Mouse (Mus musculus): Measurements from ENCODE around the gene Mapk14. TPM values are rescaled to one million over a fixed set of nuclear protein-coding genes. Genes with fewer than 3 reads are reported as not detected.
"Not testable (repeated sequence)": the region's sequence is repeated elsewhere in the genome, so short reads cannot be mapped to it uniquely, and the experiment has no call there.

The Mapk14 gene
- polyA plus RNA-seq, 1 experiment from 2014 or later = 30.0 TPM

DNA sequence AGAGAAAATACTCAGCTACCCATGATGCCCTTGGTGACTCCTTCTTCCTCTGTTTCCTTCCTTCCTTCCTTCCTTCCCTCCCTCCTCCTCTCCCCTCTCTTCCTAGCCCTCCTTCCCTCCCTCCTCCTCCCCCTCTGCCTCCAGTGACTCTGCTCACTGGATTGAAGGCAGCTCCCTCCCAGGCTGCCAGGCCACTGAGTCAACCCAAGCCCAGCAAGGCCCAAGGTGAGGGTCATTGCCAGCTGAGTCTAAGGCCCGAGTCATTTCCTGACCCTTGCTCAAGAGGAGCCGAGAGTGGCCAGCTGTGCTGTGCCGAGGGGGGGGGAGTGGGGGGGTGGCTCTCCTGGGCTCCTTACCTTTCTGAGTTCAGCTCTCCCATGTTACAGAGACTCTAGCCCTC lies 75.1 kb downstream of the Mapk14 start:
- ATAC-seq (ENCODE audit: low read depth) = no peak
- Histone ChIP-seq H3K4me1 (ENCODE audit: control insufficient read depth, insufficient read depth, low read length) (peaks cover 6% of the 10 kb centered on the region), H3K4me2 (ENCODE audit: low read depth, low read length) (no peak overlapping the region), H3K9ac (replicated peaks; ENCODE audit: low read depth, low read length) (no peak overlapping the region), H3K36me3 (ENCODE audit: control insufficient read depth, insufficient read depth, low read length) (no peaks in the 10 kb centered on the region), H3K9me3 (ENCODE audit: control insufficient read depth, low read length) (no peaks in the 10 kb centered on the region), H3K4me3 (ENCODE audit: low read depth, low read length) (no peak overlapping the region), H3K27ac (ENCODE audit: low read depth, low read length) (no peak overlapping the region), H3K27me3 (ENCODE audit: control insufficient read depth, insufficient read depth, low read length) (peaks cover 15% of the 10 kb centered on the region)
- 51% methylated on average over 3 of the region's 3 CpGs for WGBS

DNA sequence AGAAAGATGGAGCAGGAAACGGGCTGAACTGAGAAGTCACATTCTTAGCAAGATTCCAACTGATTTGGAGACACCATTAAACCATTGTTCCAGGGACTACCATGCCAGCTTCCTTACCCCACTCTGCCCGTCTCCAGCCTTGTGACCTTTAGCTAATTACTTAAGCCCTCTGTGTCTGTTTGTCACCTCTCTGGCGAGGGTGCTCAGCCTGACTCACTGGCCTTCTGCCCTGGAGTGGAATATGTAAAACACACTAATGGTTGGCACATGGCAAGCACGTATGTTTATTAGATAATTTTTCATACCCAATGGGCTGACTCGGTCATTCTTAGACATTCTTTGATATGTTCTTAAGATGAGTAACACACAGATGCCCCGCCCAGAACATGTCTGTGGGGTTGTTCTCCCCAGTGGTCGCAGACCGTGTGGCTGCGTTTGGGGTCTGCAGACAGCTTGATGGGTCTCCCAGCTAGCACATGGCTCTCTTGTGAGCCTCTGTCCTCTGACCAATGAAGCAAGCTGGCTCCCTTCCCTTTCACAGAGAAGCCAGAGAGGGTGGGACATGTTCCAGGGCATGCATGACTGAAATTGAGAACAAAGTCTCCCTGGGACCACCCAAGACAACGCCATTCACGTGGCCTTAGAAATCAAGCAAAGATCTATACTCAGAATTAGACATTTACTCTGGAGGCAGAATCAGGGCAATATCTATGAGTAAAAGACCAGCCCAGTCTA lies 75.8 kb downstream of the Mapk14 start:
- H3K36me3 ChIP-seq (ENCODE audit: control insufficient read depth, insufficient read depth, low read length) = no peaks in the 10 kb centered on the region
- H3K9ac ChIP-seq (replicated peaks; ENCODE audit: low read depth, low read length) = no peak overlapping the region
- no peak for ATAC-seq (ENCODE audit: low read depth)
- no peak overlapping the region for H3K4me2 ChIP-seq (ENCODE audit: low read depth, low read length)
- H3K27ac ChIP-seq (ENCODE audit: low read depth, low read length) = no peak overlapping the region
- peaks cover 15% of the 10 kb centered on the region for H3K27me3 ChIP-seq (ENCODE audit: control insufficient read depth, insufficient read depth, low read length)
- H3K4me3 ChIP-seq (ENCODE audit: low read depth, low read length) = no peak overlapping the region
- WGBS = 82% methylated on average over 11 of the region's 11 CpGs
- peaks cover 6% of the 10 kb centered on the region for H3K4me1 ChIP-seq (ENCODE audit: control insufficient read depth, insufficient read depth, low read length)
- H3K9me3 ChIP-seq (ENCODE audit: control insufficient read depth, low read length) = no peaks in the 10 kb centered on the region

DNA sequence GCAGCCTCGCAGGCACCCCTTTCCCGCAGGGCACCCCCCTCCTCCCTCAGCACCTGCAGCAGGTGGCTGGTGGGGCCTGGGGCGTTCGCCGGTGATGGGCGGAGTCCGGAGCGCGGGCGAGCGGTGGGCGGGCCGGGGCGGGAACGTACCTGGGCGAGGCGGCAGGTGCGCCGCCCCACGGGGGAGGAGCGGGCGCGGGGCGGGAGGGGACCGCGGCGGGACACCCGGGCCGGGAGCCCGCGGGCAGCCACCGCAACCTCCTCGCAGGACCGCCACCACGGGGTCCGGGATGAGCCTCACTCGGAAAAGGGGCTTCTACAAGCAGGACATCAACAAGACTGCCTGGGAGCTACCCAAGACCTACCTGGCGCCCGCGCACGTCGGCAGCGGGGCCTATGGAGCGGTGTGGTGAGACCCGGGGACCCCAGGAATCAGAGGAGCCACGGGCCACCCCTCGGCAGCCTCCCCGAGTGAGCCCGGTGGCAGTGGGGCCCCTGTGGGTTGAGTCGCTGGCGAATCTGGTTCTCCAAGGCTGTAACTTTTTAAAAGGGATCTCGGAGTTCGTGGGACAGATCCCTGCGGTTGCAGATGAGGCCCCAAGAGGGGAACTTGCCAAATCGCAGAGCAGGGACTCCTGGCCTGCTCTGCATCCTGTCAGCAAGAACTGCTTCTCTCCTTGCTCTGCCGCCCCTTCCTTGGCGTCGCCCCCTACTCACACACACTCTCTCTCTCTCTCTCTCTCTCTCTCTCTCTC lies 78.2 kb downstream of the Mapk14 start, which contains the start of gene Mapk13:
Gene Mapk13, plus strand, starts transcription at position 177 of the 754 bp plus-strand sequence.
- Histone ChIP-seq H3K9ac (replicated peaks; ENCODE audit: low read depth, low read length) (0 out of 2 replicates have a peak within 1 kb of the TSS, but pooled peaks have one; percentile 16), H3K27ac (ENCODE audit: low read depth, low read length) (no peak within 1 kb of the TSS), H3K4me1 (ENCODE audit: control insufficient read depth, insufficient read depth, low read length) (peaks cover 6% of the 10 kb centered on the region), H3K27me3 (ENCODE audit: control insufficient read depth, insufficient read depth, low read length) (peaks cover 15% of the 10 kb centered on the region), H3K4me3 (ENCODE audit: low read depth, low read length) (peak within 1 kb of the TSS; percentile 26), H3K36me3 (ENCODE audit: control insufficient read depth, insufficient read depth, low read length) (no peaks in the 10 kb centered on the region), H3K9me3 (ENCODE audit: control insufficient read depth, low read length) (no peaks in the 10 kb centered on the region), H3K4me2 (ENCODE audit: low read depth, low read length) (peak within 1 kb of the TSS; percentile 50)
- ATAC-seq (ENCODE audit: low read depth) = no peak
- WGBS = 2% methylated on average over 43 of the region's 58 CpGs

DNA sequence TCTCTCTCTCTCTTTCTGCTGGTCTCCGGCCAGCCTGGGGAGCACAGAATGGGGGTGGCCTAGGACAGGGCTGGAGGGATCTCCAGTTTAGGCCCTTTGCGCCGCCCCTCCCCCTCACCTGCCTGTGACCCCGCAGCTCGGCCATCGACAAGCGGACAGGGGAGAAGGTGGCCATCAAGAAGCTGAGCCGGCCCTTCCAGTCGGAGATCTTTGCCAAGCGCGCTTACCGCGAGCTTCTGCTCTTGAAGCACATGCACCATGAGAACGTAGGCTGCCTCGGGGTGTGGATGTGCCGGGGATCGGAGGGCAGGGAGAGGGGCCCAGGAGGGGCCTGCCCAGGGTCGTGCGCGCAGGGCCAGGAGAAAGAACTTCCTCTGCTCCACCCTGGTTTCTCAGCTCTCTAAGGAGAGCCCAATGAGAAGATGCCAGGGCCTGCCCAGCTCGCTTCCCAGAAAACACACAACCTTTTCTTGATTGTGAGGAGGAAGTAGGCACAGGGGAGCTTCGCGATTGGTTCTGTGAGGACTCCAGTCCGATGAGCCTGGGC lies 78.8 kb downstream of the Mapk14 start:
- peak overlapping the region; percentile 50 for H3K4me2 ChIP-seq (ENCODE audit: low read depth, low read length)
- H3K27me3 ChIP-seq (ENCODE audit: control insufficient read depth, insufficient read depth, low read length) = peaks cover 15% of the 10 kb centered on the region
- whole genome bisulfite sequencing = 5% methylated on average over 23 of the region's 24 CpGs
- H3K36me3 ChIP-seq (ENCODE audit: control insufficient read depth, insufficient read depth, low read length) = no peaks in the 10 kb centered on the region
- H3K9ac ChIP-seq (replicated peaks; ENCODE audit: low read depth, low read length) = 0 out of 2 replicates have a peak overlapping the region, but pooled peaks have one; percentile 16
- peaks cover 6% of the 10 kb centered on the region for H3K4me1 ChIP-seq (ENCODE audit: control insufficient read depth, insufficient read depth, low read length)
- H3K27ac ChIP-seq (ENCODE audit: low read depth, low read length) = no peak overlapping the region
- H3K4me3 ChIP-seq (ENCODE audit: low read depth, low read length) = peak overlapping the region; percentile 26
- no peak for ATAC-seq (ENCODE audit: low read depth)
- no peaks in the 10 kb centered on the region for H3K9me3 ChIP-seq (ENCODE audit: control insufficient read depth, low read length)

DNA sequence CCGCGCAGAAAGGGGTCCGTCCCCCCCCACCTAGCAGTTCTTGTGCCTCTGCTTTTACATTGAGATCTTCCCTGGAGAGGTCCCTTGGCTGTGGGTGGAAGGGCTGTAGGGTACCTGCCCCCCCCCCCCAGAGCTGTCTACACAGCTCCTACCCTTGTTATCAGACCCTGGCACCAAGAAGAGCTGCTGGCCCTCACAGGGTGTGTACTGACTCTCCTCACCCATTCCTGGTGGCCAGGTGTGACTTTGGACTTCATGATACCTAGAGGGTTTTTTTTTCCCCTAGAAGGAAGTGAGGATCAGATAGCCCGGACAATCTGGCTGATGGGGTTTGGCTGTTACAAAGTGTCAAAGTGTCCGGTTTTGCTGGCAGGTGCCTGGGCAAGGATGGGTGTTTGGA lies 80.2 kb downstream of the Mapk14 start:
- Histone ChIP-seq H3K27me3 (ENCODE audit: control insufficient read depth, insufficient read depth, low read length) (peaks cover 15% of the 10 kb centered on the region), H3K36me3 (ENCODE audit: control insufficient read depth, insufficient read depth, low read length) (no peaks in the 10 kb centered on the region), H3K4me3 (ENCODE audit: low read depth, low read length) (no peak overlapping the region), H3K9me3 (ENCODE audit: control insufficient read depth, low read length) (no peaks in the 10 kb centered on the region), H3K27ac (ENCODE audit: low read depth, low read length) (no peak overlapping the region), H3K4me2 (ENCODE audit: low read depth, low read length) (no peak overlapping the region), H3K9ac (replicated peaks; ENCODE audit: low read depth, low read length) (no peak overlapping the region), H3K4me1 (ENCODE audit: control insufficient read depth, insufficient read depth, low read length) (peaks cover 6% of the 10 kb centered on the region)
- WGBS = 95% methylated on average over 5 of the region's 5 CpGs
- ATAC-seq (ENCODE audit: low read depth) = no peak

DNA sequence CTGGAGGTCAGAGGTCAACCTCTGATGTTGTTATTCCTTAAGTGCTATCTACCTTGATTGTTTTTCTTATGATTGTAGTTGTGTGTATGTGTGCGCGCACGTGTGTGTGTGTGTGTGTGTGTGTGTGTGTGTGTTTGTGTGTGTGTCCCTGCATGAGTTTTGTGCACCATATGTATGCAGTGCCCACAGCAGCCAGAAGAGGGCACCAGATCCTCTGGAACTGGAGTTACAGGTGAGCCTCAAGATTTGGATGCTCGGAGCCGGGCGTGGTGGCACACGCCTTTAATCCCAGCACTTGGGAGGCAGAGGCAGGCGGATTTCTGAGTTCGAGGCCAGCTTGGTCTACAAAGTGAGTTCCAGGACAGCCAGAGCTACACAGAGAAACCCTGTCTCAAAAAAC lies 83.2 kb downstream of the Mapk14 start:
- H3K27me3 ChIP-seq (ENCODE audit: control insufficient read depth, insufficient read depth, low read length); H3K36me3 ChIP-seq (ENCODE audit: control insufficient read depth, insufficient read depth, low read length); H3K4me2 ChIP-seq (ENCODE audit: low read depth, low read length); ATAC-seq (ENCODE audit: low read depth); H3K4me3 ChIP-seq (ENCODE audit: low read depth, low read length); H3K9ac ChIP-seq (replicated peaks; ENCODE audit: low read depth, low read length); H3K27ac ChIP-seq (ENCODE audit: low read depth, low read length); H3K9me3 ChIP-seq (ENCODE audit: control insufficient read depth, low read length); H3K4me1 ChIP-seq (ENCODE audit: control insufficient read depth, insufficient read depth, low read length): not testable (repeated sequence)
- WGBS = 95% methylated on average over 8 of the region's 9 CpGs

DNA sequence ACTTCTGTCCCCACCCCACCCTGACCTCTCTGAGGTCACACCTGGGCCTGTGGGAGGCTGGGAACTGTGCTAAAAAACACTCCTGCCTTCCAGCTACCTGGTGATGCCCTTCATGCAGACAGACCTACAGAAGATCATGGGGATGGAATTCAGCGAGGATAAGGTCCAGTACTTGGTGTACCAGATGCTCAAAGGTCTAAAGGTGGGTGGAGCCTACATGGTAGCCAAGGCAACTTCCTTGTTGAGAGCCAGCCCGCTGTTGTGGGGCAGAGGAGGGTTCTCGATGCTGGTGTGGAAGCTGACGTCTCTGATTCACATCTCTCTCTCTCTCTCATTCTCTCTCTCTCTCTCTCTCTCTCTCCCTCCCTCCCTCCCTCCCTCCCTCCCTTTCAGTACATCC lies 84.0 kb downstream of the Mapk14 start:
- H3K4me1 ChIP-seq (ENCODE audit: control insufficient read depth, insufficient read depth, low read length) = no peaks in the 10 kb centered on the region
- H3K9ac ChIP-seq (replicated peaks; ENCODE audit: low read depth, low read length) = no peak overlapping the region
- H3K4me2 ChIP-seq (ENCODE audit: low read depth, low read length) = no peak overlapping the region
- 85% methylated on average over 4 of the region's 4 CpGs for WGBS
- no peak for ATAC-seq (ENCODE audit: low read depth)
- no peaks in the 10 kb centered on the region for H3K9me3 ChIP-seq (ENCODE audit: control insufficient read depth, low read length)
- H3K27me3 ChIP-seq (ENCODE audit: control insufficient read depth, insufficient read depth, low read length) = peaks cover 3% of the 10 kb centered on the region; the same call in 1 of the 2 replicates
- no peaks in the 10 kb centered on the region for H3K36me3 ChIP-seq (ENCODE audit: control insufficient read depth, insufficient read depth, low read length)
- no peak overlapping the region for H3K4me3 ChIP-seq (ENCODE audit: low read depth, low read length)
- H3K27ac ChIP-seq (ENCODE audit: low read depth, low read length) = no peak overlapping the region

DNA sequence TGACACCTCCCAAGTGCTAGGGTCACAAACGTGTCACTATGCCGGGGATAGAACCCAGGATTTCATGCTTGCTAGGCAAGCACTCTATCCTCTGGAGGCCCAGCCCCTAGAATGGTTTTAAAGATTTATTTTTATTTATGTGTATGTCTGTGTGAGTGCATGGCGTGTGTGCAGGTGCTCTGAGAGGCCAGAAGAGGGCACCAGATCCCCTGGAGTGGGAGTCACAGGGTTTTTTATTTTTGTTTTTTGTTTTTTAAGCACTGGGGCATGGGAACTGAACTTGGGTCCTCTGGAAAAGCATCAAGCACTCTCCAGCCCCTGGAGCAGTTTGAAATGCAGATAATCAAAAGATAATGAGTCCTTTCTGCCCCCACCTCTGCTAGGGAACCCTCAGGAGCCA lies 85.7 kb downstream of the Mapk14 start:
- no peak overlapping the region for H3K4me3 ChIP-seq (ENCODE audit: low read depth, low read length)
- H3K27me3 ChIP-seq (ENCODE audit: control insufficient read depth, insufficient read depth, low read length) = no peaks in the 10 kb centered on the region
- WGBS = 94% methylated on average over 3 of the region's 3 CpGs
- no peak for ATAC-seq (ENCODE audit: low read depth)
- no peaks in the 10 kb centered on the region for H3K4me1 ChIP-seq (ENCODE audit: control insufficient read depth, insufficient read depth, low read length)
- H3K4me2 ChIP-seq (ENCODE audit: low read depth, low read length) = no peak overlapping the region
- H3K9ac ChIP-seq (replicated peaks; ENCODE audit: low read depth, low read length) = no peak overlapping the region
- H3K36me3 ChIP-seq (ENCODE audit: control insufficient read depth, insufficient read depth, low read length) = no peaks in the 10 kb centered on the region
- H3K9me3 ChIP-seq (ENCODE audit: control insufficient read depth, low read length) = no peaks in the 10 kb centered on the region
- no peak overlapping the region for H3K27ac ChIP-seq (ENCODE audit: low read depth, low read length)
